Mouse (Mus musculus) myocyte (in vitro differentiated cells): ENCODE data around the gene Psmc3ip.

ENCODE experiments used
- MAX ChIP-seq: IDR thresholded peaks from one replicate; pipeline ENCODE4 v1.6.1; 2011; ENCODE audit warnings: low read depth, mild to moderate bottlenecking, control low read depth
- POLR2A ChIP-seq: IDR thresholded peaks from one replicate; pipeline ENCODE4 v1.6.1; 2011; ENCODE audit warnings: low read depth, mild to moderate bottlenecking, control low read depth, moderate library complexity; ENCODE audit not compliant: insufficient read length

DNA sequence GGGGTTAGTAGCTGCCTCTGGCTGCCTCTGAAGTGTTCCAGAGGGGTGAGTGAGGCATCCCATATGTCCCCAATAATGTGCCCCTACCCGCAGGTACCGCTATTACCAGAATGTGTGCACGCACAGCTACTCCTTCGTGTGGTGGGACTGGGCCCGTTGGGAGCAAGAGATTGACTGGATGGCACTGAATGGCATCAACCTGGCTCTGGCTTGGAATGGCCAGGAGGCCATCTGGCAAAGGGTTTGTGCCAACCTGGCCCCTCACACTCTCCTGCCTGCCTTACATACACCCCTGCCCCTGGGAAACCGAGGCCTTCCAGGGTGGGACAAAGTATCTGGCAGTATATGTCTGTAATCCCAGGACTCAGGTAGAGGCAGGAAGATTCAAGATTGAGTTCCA, 24.2 kb downstream of the Psmc3ip start:
- no peak for TF ChIP-seq POLR2A
- TF ChIP-seq MAX: no peak
